Mouse (Mus musculus) liver, postnatal 0 days (tissue): ENCODE results near the gene Fras1. TPM values are rescaled to one million over a fixed set of nuclear protein-coding genes. Genes with fewer than 3 reads are reported as not detected.

ENCODE experiments used
- ATAC-seq: fragments of 200-750 bp; cut with Nextera tagmentation; 2 replicates; pipeline ENCODE4 v1.8.0; 2017; ENCODE audit warnings: mild to moderate bottlenecking, moderate library complexity
- DNase-seq: peaks from one replicate; pipeline ENCODE4 v3.0.0-alpha.2; 2016
- H3K27ac ChIP-seq: fragments of 300-500 bp; sonication (generic); 2 replicates; pipeline ENCODE4 v1.5.1; 2014; ENCODE audit warnings: antibody characterized with exemption, moderate library complexity, mild to moderate bottlenecking, low read depth
- H3K27me3 ChIP-seq: fragments of 300-500 bp; sonication (generic); 2 replicates; pipeline ENCODE4 v1.6.1; 2014; ENCODE audit warnings: low read length, control low read depth, mixed read lengths; ENCODE audit not compliant: insufficient read depth
- H3K36me3 ChIP-seq: fragments of 300-500 bp; sonication (generic); replicated peaks from 2 replicates; pipeline ENCODE4 v1.6.1; 2014; ENCODE audit warnings: mild to moderate bottlenecking, control low read depth, low read length, moderate library complexity, mixed read lengths; ENCODE audit not compliant: insufficient read depth
- H3K4me1 ChIP-seq: fragments of 300-500 bp; sonication (generic); 2 replicates; pipeline ENCODE4 v1.6.1; 2014; ENCODE audit warnings: antibody characterized with exemption, mild to moderate bottlenecking, control low read depth; ENCODE audit not compliant: insufficient read depth
- H3K4me2 ChIP-seq: fragments of 300-500 bp; sonication (generic); 2 replicates; pipeline ENCODE4 v1.6.1; 2014; ENCODE audit warnings: low read depth, mild to moderate bottlenecking, low read length, moderate library complexity, mixed read lengths
- H3K4me3 ChIP-seq: fragments of 300-500 bp; sonication (generic); 2 replicates; pipeline ENCODE4 v1.5.1; 2014; ENCODE audit warnings: low read depth, low read length
- H3K9ac ChIP-seq: fragments of 300-500 bp; sonication (generic); replicated peaks from 2 replicates; pipeline ENCODE4 v1.6.1; 2014; ENCODE audit warnings: mild to moderate bottlenecking, moderate library complexity
- H3K9me3 ChIP-seq: fragments of 300-500 bp; sonication (generic); 2 replicates; pipeline ENCODE4 v1.6.1; 2016; ENCODE audit warnings: mild to moderate bottlenecking, control low read depth, low read length, mixed read lengths
- CTCF ChIP-seq: sonication (generic); IDR thresholded peaks from 2 replicates; pipeline ENCODE4 v1.5.1; 2016; ENCODE audit warnings: antibody characterized with exemption, low read depth
- EP300 ChIP-seq: IDR thresholded peaks from 2 replicates; pipeline ENCODE4 v1.6.1; 2016; ENCODE audit warnings: antibody characterized with exemption, low read depth, mild to moderate bottlenecking
- WGBS: fragments of 180-500 bp; shearing (Covaris S2); extraction: QIAGEN DNeasy Blood & Tissue Kit; methylation state at CpG from one replicate; pipeline ENCODE4 v1.1.7; 2014; ENCODE audit not compliant: insufficient replicate concordance; 5-methylcytosine and 5-hydroxymethylcytosine counted together
- polyA plus RNA-seq: library from polyadenylated mRNA; unstranded; fragments of >200 nt; fragmentation: Nextera tagmentation; extraction: Ambion mirVana; gene quantifications from 2 replicates; pipeline ENCODE4 v1.2.1, GENCODE M21; 2015

Fras1 gene
- polyA plus RNA-seq, 1 experiment from 2014 or later: 0.41 TPM

- H3K9ac ChIP-seq: no peak overlapping the region
- TF ChIP-seq EP300: no peak
- no peak for TF ChIP-seq CTCF
- H3K4me2 ChIP-seq: no peak overlapping the region
- no peaks in the 10 kb centered on the region for H3K9me3 ChIP-seq
- no peaks in the 10 kb centered on the region for H3K27me3 ChIP-seq
- no peak for ATAC-seq
- WGBS: 77% methylated on average over 2 of the region's 2 CpGs
- no peak overlapping the region for H3K4me3 ChIP-seq
- H3K27ac ChIP-seq: no peak overlapping the region
- no peak for DNase-seq
- H3K4me1 ChIP-seq: no peaks in the 10 kb centered on the region
- no peaks in the 10 kb centered on the region for H3K36me3 ChIP-seq
Observed at GRCm38 (mm10) chr5:96682777-96683176, 309.0 kb downstream of the Fras1 start.

DNA sequence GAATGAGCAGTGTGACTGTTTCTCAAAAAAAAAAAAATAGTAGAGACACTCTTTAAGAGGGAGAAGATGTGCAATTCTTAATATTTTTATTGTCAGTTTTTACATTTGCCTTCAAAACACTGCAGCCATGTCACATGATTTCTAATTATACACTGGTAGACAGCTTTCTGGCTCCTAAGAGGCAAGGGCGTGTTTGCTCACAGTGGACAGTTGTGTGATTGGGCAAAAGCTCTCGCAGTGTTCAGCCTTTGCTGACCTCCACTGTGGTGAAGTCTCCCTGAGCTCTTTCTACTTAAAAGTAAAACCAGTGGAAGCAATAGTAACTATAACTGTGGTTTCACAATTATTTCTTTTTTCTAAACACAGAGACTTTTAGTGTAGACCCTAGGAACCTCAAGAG, 315.1 kb downstream of the Fras1 start:
- Histone ChIP-seq H3K4me2 (no peak overlapping the region), H3K9me3 (no peaks in the 10 kb centered on the region), H3K27ac (no peak overlapping the region), H3K36me3 (no peaks in the 10 kb centered on the region), H3K4me1 (no peaks in the 10 kb centered on the region), H3K9ac (no peak overlapping the region), H3K27me3 (no peaks in the 10 kb centered on the region), H3K4me3 (no peak overlapping the region)
- DNase-seq (no peak), ATAC-seq (no peak)
- no peak for TF ChIP-seq CTCF
- no peak for TF ChIP-seq EP300
- WGBS: 76% methylated on average over 2 of the region's 2 CpGs

GRCm38 (mm10) chr5:96698972-96699371, 325.2 kb downstream of the Fras1 start:
- H3K4me1 ChIP-seq: no peaks in the 10 kb centered on the region
- H3K4me2 ChIP-seq: no peak overlapping the region

DNA sequence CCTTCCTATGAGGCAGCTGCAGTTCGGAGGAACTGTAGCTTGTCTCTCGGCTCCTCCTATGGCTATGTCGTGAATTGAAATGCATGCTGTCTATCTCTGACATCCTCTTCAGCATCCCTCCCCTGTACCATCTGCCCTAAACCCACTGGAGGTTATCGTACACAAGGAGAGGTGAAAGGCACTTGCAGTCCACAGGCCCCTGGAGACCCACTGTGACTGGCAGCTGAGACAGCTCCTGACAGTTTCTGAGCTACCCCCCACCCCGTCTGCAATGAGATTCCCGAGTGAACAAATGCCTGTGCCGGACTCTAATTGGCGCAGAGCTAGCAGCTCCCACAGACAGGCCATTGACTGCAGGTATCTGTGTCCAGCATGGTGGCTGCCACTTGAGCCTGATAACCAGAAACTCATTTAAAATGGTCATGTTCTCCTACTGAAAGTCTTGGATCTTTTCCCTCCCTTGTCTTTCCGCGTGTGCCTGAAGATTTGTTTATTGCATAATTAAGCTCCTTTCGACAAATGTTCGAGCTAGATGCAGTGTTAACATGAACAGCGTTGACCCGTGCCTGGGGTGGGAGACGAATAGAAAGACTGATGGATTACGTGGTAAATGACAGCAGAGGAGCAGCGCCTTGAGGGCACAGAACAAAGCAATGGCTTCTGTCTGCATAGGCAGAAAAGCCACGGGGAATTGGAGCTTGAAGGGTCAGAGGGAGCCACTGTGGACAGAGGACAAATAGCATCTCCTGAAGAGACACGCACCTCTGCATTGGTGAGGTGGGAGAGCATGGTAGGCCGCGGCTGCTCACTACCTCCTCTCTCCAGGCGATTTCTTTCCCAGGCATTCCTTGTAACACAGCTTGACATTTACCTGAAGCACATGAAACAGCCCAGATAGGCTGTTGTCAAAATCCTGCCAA, 329.2 kb downstream of the Fras1 start:
- WGBS: 73% methylated on average over 22 of the region's 22 CpGs
- H3K9me3 ChIP-seq: no peaks in the 10 kb centered on the region
- H3K4me3 ChIP-seq: no peak overlapping the region
- no peaks in the 10 kb centered on the region for H3K4me1 ChIP-seq
- no peak overlapping the region for H3K4me2 ChIP-seq
- no peaks in the 10 kb centered on the region for H3K27me3 ChIP-seq
- TF ChIP-seq CTCF (no peak), EP300 (no peak)
- ATAC-seq (no peak), DNase-seq (no peak)
- no peaks in the 10 kb centered on the region for H3K36me3 ChIP-seq
- H3K27ac ChIP-seq: no peak overlapping the region
- H3K9ac ChIP-seq: no peak overlapping the region

More at GRCm38 (mm10) chr5:96698972-96699371, 325.2 kb downstream of the Fras1 start:
- Histone ChIP-seq H3K27me3 (no peaks in the 10 kb centered on the region), H3K9ac (no peak overlapping the region), H3K27ac (no peak overlapping the region), H3K36me3 (no peaks in the 10 kb centered on the region), H3K4me3 (no peak overlapping the region), H3K9me3 (no peaks in the 10 kb centered on the region)
- 70% methylated on average over 8 of the region's 8 CpGs for WGBS
- TF ChIP-seq EP300: no peak
- no peak for TF ChIP-seq CTCF
- ATAC-seq (no peak), DNase-seq (no peak)

DNA sequence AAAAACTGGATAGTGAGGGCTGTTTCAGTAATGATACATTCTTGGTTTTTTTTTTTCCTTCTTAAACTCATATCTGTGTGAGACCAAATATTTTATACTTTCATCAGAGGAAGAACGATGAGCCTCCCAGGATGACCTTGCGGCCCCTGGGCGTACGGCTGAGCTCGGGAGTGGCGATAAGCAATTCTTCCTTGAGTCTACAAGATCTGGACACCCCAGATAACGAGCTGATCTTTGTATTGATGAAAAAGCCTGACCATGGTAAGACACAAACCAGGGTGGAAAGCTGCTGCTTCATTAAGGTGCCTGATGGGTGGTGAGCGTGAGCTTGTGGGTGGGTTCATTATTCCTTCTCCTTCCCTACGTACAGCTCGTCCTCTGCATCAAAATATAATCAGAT, 334.8 kb downstream of the Fras1 start:
- Histone ChIP-seq H3K27me3 (no peaks in the 10 kb centered on the region), H3K4me2 (no peak overlapping the region), H3K4me1 (no peaks in the 10 kb centered on the region), H3K9ac (no peak overlapping the region), H3K36me3 (no peaks in the 10 kb centered on the region), H3K27ac (no peak overlapping the region), H3K9me3 (no peaks in the 10 kb centered on the region), H3K4me3 (no peak overlapping the region)
- TF ChIP-seq CTCF: no peak
- no peak for TF ChIP-seq EP300
- DNase-seq (no peak), ATAC-seq (no peak)
- 75% methylated on average over 10 of the region's 10 CpGs for WGBS

- Histone ChIP-seq H3K27me3 (no peaks in the 10 kb centered on the region), H3K9me3 (no peaks in the 10 kb centered on the region), H3K36me3 (no peaks in the 10 kb centered on the region), H3K9ac (no peak overlapping the region), H3K27ac (no peak overlapping the region), H3K4me1 (no peaks in the 10 kb centered on the region), H3K4me2 (no peak overlapping the region), H3K4me3 (no peak overlapping the region)
- WGBS: 65% methylated on average over 12 of the region's 12 CpGs
- TF ChIP-seq EP300: no peak
- no peak for TF ChIP-seq CTCF
- no peak for DNase-seq
- ATAC-seq: no peak
Observed at GRCm38 (mm10) chr5:96712089-96712684, 338.4 kb downstream of the Fras1 start.
